Mouse (Mus musculus): Measurements from ENCODE around the gene Fscn3.

- TF ChIP-seq GATA1 (IDR thresholded peaks at IDR 0.05; ENCODE audit: borderline replicate concordance, low read length) = no peak
- no peak for TF ChIP-seq TAL1 (conservative IDR thresholded peaks at IDR 0.05; ENCODE audit: low read depth, low read length)
- TF ChIP-seq CTCF (IDR thresholded peaks at IDR 0.05; ENCODE audit: low read depth, low read length) = no peak
These were observed 17.5 kb upstream of the Fscn3 start for GRCm38 (mm10) chr6:28410053-28410452.
